Mouse (Mus musculus): ENCODE data around the gene Timm8a1.

The Timm8a1 gene

DNA sequence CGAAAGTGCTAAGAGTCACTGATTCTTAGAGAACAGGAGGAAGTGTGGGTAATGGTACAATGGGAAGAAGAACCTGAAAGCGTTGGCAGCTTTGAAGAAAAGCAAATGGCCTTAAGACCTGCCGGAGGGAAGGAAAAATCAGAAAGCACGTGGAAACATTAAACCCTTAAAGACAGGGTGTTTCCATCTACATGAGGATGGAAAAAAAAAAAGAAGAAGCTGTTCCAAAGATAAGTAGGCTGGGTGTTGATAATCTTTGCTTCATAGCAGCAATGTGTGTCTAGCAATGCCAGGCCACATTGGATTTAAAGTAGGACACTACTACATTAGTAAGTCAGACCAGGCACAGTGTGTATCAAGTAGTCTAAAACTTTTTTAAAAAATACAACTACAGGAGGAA is 16.4 kb downstream of the Timm8a1 start:
- DNase-seq (ENCODE audit: low read depth, low spot score), result no peak

DNA sequence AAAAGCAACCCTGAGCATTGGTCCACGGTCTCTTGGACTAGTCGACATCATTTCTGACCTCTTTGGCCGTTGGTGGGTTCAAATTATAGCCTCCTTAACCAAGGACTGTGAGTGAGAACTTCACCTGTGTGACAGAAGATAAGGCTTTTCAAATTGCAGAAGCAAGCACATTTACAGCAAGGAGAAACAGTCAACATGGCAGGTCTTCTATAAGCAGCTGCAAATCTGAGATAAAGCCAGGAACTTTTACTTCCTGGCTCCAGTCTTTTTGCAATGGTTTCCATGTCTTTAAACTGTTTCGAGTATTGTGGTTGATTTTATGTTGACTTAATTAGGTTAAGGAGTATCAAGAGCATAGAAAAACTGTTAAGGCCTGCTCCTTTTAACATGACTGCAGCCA is 17.9 kb downstream of the Timm8a1 start:
- DNase-seq (ENCODE audit: low read depth, low spot score), result no peak

DNA sequence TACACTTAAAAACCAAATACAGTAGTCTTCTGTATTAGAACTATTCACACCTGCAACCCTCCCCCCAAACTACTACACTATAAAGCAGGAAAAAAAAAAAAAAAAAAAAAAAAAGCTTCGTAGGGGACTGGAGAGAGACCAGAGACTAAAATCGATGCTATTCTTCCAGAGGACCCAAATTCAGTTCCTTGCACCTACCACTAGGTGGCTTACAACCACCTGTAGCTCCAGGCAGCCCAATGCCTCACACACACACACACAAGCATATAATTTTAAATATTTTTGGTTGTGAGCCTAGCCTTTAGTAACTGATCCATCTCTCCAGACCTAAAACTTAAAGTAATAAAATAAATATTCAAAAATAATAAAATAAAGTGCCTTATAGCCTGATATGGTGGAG is 32.2 kb downstream of the Timm8a1 start:
- DNase-seq (ENCODE audit: low read depth, low spot score), result peak; percentile 8

DNA sequence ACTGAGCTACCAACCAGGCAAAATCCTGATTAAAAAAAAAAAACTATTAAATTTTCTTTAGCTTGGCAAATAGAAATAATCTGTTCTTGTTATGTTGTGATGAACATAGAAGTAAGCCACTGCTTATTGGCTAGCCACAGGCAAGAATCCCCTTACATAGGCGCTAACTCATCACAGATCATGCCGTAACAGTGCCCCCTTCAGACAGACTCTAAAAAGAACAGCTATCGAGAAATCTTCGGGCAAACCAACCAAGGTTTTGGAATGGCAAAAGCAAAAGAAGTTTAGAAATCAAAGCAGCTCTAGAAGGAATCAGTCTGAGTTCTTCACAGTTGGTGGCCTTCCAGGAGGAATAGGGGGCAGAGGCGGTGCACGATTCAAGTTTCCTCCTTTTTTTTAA is 33.7 kb downstream of the Timm8a1 start:
- DNase-seq (ENCODE audit: low read depth, low spot score), result no peak

DNA sequence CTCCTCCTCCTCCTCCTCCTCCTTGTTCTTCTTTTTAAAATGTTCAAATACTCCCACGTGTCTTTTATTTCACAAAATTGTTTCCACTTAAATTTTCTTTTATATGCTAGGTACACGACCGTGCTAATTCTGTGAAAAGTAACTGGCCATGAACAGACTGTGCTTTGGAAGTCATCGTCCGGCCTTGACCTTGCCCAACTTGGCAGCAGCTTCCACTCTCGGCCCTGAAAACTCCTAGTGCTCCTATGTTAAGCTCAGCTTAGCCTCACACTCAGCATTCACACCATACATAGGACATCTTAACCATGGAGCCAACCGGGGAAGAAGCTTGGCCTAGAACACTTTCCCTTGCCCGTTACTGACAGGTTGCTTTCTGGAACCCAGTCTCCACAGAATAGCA is 41.0 kb downstream of the Timm8a1 start:
- no peak for DNase-seq (ENCODE audit: low read depth, low spot score)
